Mouse (Mus musculus) heart, embryonic 16.5 days (tissue): ENCODE results near the gene Cyp4f16. TPM values are rescaled to one million over a fixed set of nuclear protein-coding genes. Genes with fewer than 3 reads are reported as not detected.
"Not testable (repeated sequence)": the region's sequence is repeated elsewhere in the genome, so short reads cannot be mapped to it uniquely, and the experiment has no call there.

Experiments
- ATAC-seq: fragments of 200-750 bp; cut with Nextera tagmentation; replicated peaks from 2 replicates; pipeline ENCODE4 v1.8.0; 2017; ENCODE audit warnings: moderate number of reproducible peaks; ENCODE audit not compliant: insufficient read depth, low FRiP score; ENCODE audit errors: extremely low read depth
- H3K27ac ChIP-seq: fragments of 300-500 bp; sonication (generic); 2 replicates; pipeline ENCODE4 v1.5.1; 2014; ENCODE audit warnings: mild to moderate bottlenecking, low read length, control low read depth, moderate library complexity
- H3K27me3 ChIP-seq: fragments of 300-500 bp; sonication (generic); 2 replicates; pipeline ENCODE4 v1.6.1; 2014; ENCODE audit warnings: low read length, mixed read lengths; ENCODE audit not compliant: control insufficient read depth, insufficient read depth
- H3K36me3 ChIP-seq: fragments of 300-500 bp; sonication (generic); 2 replicates; pipeline ENCODE4 v1.6.1; 2014; ENCODE audit not compliant: control insufficient read depth, insufficient read depth
- H3K4me1 ChIP-seq: fragments of 300-500 bp; sonication (generic); 2 replicates; pipeline ENCODE4 v1.6.1; 2014; ENCODE audit warnings: low read length, mixed read lengths; ENCODE audit not compliant: control insufficient read depth, insufficient read depth
- H3K4me2 ChIP-seq: fragments of 300-500 bp; sonication (generic); 2 replicates; pipeline ENCODE4 v1.6.1; 2014; ENCODE audit warnings: low read depth, mild to moderate bottlenecking, control low read depth, low read length
- H3K4me3 ChIP-seq: fragments of 300-500 bp; sonication (generic); 2 replicates; pipeline ENCODE4 v1.5.1; 2014; ENCODE audit warnings: mild to moderate bottlenecking, control low read depth, low read length
- H3K9ac ChIP-seq: fragments of 300-500 bp; sonication (generic); 2 replicates; pipeline ENCODE4 v1.6.1; 2014; ENCODE audit warnings: low read length, control low read depth
- H3K9me3 ChIP-seq: fragments of 300-500 bp; sonication (generic); replicated peaks from 2 replicates; pipeline ENCODE4 v1.6.1; 2016; ENCODE audit warnings: low read length; ENCODE audit not compliant: control insufficient read depth
- WGBS: fragments of 180-500 bp; shearing (Covaris S2); extraction: QIAGEN DNeasy Blood & Tissue Kit; methylation state at CpG from one replicate; pipeline ENCODE4 v1.1.7; 2014; 5-methylcytosine and 5-hydroxymethylcytosine counted together
- polyA plus RNA-seq: library from polyadenylated mRNA; unstranded; fragments of >200 nt; fragmentation: Nextera tagmentation; extraction: Ambion mirVana; gene quantifications from 2 replicates; pipeline ENCODE4 v1.2.1, GENCODE M21; 2015

The Cyp4f16 gene
- polyA plus RNA-seq, 1 experiment from 2014 or later = 16.7 TPM

GRCm38 (mm10) chr17:32516126-32516525 is 20.2 kb upstream of the Cyp4f16 start:
- H3K4me2 ChIP-seq = no peak overlapping the region
- H3K9ac ChIP-seq = no peak overlapping the region
- 74% methylated on average over 5 of the region's 5 CpGs for WGBS
- no peaks in the 10 kb centered on the region for H3K9me3 ChIP-seq
- no peak for ATAC-seq
- no peak overlapping the region for H3K4me3 ChIP-seq
- no peaks in the 10 kb centered on the region for H3K36me3 ChIP-seq
- no peaks in the 10 kb centered on the region for H3K27me3 ChIP-seq
- no peaks in the 10 kb centered on the region for H3K4me1 ChIP-seq
- H3K27ac ChIP-seq = no peak overlapping the region

- H3K4me1 ChIP-seq = no peaks in the 10 kb centered on the region
- no peak for ATAC-seq
- no peak overlapping the region for H3K9ac ChIP-seq
- H3K9me3 ChIP-seq = no peaks in the 10 kb centered on the region
- H3K27ac ChIP-seq = no peak overlapping the region
- WGBS = 81% methylated on average over 5 of the region's 5 CpGs
- peaks cover 3% of the 10 kb centered on the region; the same call in 1 of the 2 replicates for H3K36me3 ChIP-seq
- no peak overlapping the region for H3K4me3 ChIP-seq
- H3K4me2 ChIP-seq = no peak overlapping the region
- H3K27me3 ChIP-seq = no peaks in the 10 kb centered on the region
Measured at GRCm38 (mm10) chr17:32521981-32522380, 14.4 kb upstream of the Cyp4f16 start.

- H3K9ac ChIP-seq = no peak overlapping the region
- H3K27me3 ChIP-seq = no peaks in the 10 kb centered on the region
- no peak overlapping the region for H3K4me2 ChIP-seq
- WGBS = 80% methylated on average over 4 of the region's 4 CpGs
- no peak for ATAC-seq
- H3K4me1 ChIP-seq = no peaks in the 10 kb centered on the region
- H3K36me3 ChIP-seq = peaks cover 3% of the 10 kb centered on the region; the same call in 1 of the 2 replicates
- no peaks in the 10 kb centered on the region for H3K9me3 ChIP-seq
- H3K27ac ChIP-seq = no peak overlapping the region
- no peak overlapping the region for H3K4me3 ChIP-seq
Measured at GRCm38 (mm10) chr17:32522386-32522785, 14.0 kb upstream of the Cyp4f16 start.

- Histone ChIP-seq H3K4me1 (no peaks in the 10 kb centered on the region), H3K27ac (no peak overlapping the region), H3K4me2 (no peak overlapping the region), H3K4me3 (no peak overlapping the region), H3K9ac (no peak overlapping the region), H3K36me3 (peaks cover 3% of the 10 kb centered on the region; the same call in 1 of the 2 replicates), H3K9me3 (no peaks in the 10 kb centered on the region), H3K27me3 (no peaks in the 10 kb centered on the region)
- WGBS = 84% methylated on average over 5 of the region's 5 CpGs
- ATAC-seq = no peak
Measured at GRCm38 (mm10) chr17:32522816-32523215, 13.5 kb upstream of the Cyp4f16 start.

- Histone ChIP-seq H3K9ac (no peak overlapping the region), H3K27me3 (no peaks in the 10 kb centered on the region), H3K4me2 (no peak overlapping the region), H3K36me3 (peaks cover 3% of the 10 kb centered on the region; the same call in 1 of the 2 replicates), H3K4me1 (0 out of 2 replicates have a peak, but pooled peaks cover 4% of the 10 kb centered on the region), H3K27ac (no peak overlapping the region), H3K9me3 (no peaks in the 10 kb centered on the region), H3K4me3 (no peak overlapping the region)
- 81% methylated on average over 11 of the region's 11 CpGs for WGBS
- ATAC-seq = no peak
Measured at GRCm38 (mm10) chr17:32523895-32524294, 12.5 kb upstream of the Cyp4f16 start.

- 86% methylated on average over 1 of the region's 1 CpGs for WGBS
- not testable (repeated sequence) for H3K36me3 ChIP-seq, H3K9me3 ChIP-seq
Measured at GRCm38 (mm10) chr17:32526341-32526740, 10.0 kb upstream of the Cyp4f16 start.

GRCm38 (mm10) chr17:32527748-32528147 is 8.6 kb upstream of the Cyp4f16 start:
- Histone ChIP-seq H3K27ac (no peak overlapping the region), H3K9me3 (no peaks in the 10 kb centered on the region), H3K36me3 (peaks cover 3% of the 10 kb centered on the region; the same call in 1 of the 2 replicates), H3K4me1 (0 out of 2 replicates have a peak, but pooled peaks cover 4% of the 10 kb centered on the region), H3K4me3 (no peak overlapping the region), H3K9ac (no peak overlapping the region), H3K4me2 (no peak overlapping the region), H3K27me3 (no peaks in the 10 kb centered on the region)
- no peak for ATAC-seq
- 88% methylated on average over 11 of the region's 11 CpGs for WGBS

More at GRCm38 (mm10) chr17:32526341-32526740, 10.0 kb upstream of the Cyp4f16 start:
- H3K27me3 ChIP-seq, ATAC-seq, H3K4me2 ChIP-seq, H3K4me1 ChIP-seq, H3K4me3 ChIP-seq, H3K27ac ChIP-seq, H3K9ac ChIP-seq: not testable (repeated sequence)

- Histone ChIP-seq H3K36me3 (peaks cover 3% of the 10 kb centered on the region; the same call in 1 of the 2 replicates), H3K4me1 (0 out of 2 replicates have a peak, but pooled peaks cover 4% of the 10 kb centered on the region), H3K4me3 (peak overlapping the region; percentile 51), H3K4me2 (peak overlapping the region; percentile 69), H3K9me3 (no peaks in the 10 kb centered on the region), H3K27ac (0 out of 2 replicates have a peak overlapping the region, but pooled peaks have one; percentile 20), H3K27me3 (no peaks in the 10 kb centered on the region), H3K9ac (peak overlapping the region; percentile 74)
- 10% methylated on average over 26 of the region's 26 CpGs for WGBS
- ATAC-seq = peak; percentile 83
Measured at GRCm38 (mm10) chr17:32528408-32529337, 7.7 kb upstream of the Cyp4f16 start.

GRCm38 (mm10) chr17:32532356-32532755 is 4.0 kb upstream of the Cyp4f16 start:
- not testable (repeated sequence) for H3K36me3 ChIP-seq, H3K4me2 ChIP-seq, ATAC-seq, H3K27me3 ChIP-seq, H3K27ac ChIP-seq, H3K9me3 ChIP-seq, H3K9ac ChIP-seq, H3K4me3 ChIP-seq
- 54% methylated on average over 4 of the region's 4 CpGs for WGBS
- H3K4me1 ChIP-seq = peaks cover 14% of the 10 kb centered on the region
